16 mouse cellular contexts compared by ENCODE assay signal in genomic region chr1:84350262-84350661, GRCm38 (mm10). TPM values are rescaled to one million over a fixed set of nuclear protein-coding genes. Genes with fewer than 3 reads are reported as not detected.
DNase-seq lines count a peak whose midpoint lies in the region; ATAC-seq and TF ChIP-seq lines count a peak whose summit lies in the region.
"Had no signal": no experiment of that assay in that cellular context is flagged by ENCODE, and none has a peak within 500 bp of the region (broad histone marks: within the 10 kb centered on the region; RNA-seq: fewer than 3 reads in every experiment).

No protein-coding gene starts in this region.

- H3K27ac ChIP-seq in lung, postnatal 0 days (ENCODE audit: low read length): no peak overlapping the region
- H3K27ac ChIP-seq: forebrain, embryonic 13.5 days; hindbrain, embryonic 13.5 days; limb, embryonic 15.5 days had no signal

- no peaks in the 10 kb centered on the region for H3K4me1 ChIP-seq in lung, postnatal 0 days (ENCODE audit: insufficient read depth, low read depth, low read length)
- no peaks in the 10 kb centered on the region for H3K4me1 ChIP-seq in lung, adult 2 months (ENCODE audit: control insufficient read depth, insufficient read depth, low read length)
- H3K4me1 ChIP-seq: forebrain, embryonic 13.5 days; hindbrain, embryonic 13.5 days; limb, embryonic 15.5 days had no signal

- H3K9ac ChIP-seq in lung, postnatal 0 days (replicated peaks; ENCODE audit: low read depth): no peak overlapping the region
- H3K9ac ChIP-seq: forebrain, embryonic 13.5 days; hindbrain, embryonic 13.5 days; limb, embryonic 15.5 days had no signal

- TF ChIP-seq EP300 in lung, postnatal 0 days (IDR thresholded peaks at IDR 0.05): no peak

- H3K36me3 ChIP-seq in lung, postnatal 0 days (ENCODE audit: insufficient read depth, low read length): no peaks in the 10 kb centered on the region
- H3K36me3 ChIP-seq: hindbrain, embryonic 13.5 days; limb, embryonic 15.5 days had no signal

- 89% methylated on average over 2 of the region's 2 CpGs for WGBS in lung, postnatal 0 days
- WGBS in lung, adult 2 months: 81% methylated on average over 2 of the region's 2 CpGs

- H3K27me3 ChIP-seq in lung, postnatal 0 days (replicated peaks; ENCODE audit: insufficient read depth, low read length): no peaks in the 10 kb centered on the region
- H3K27me3 ChIP-seq: forebrain, embryonic 13.5 days; hindbrain, embryonic 13.5 days; limb, embryonic 15.5 days had no signal

- no peak for TF ChIP-seq CTCF in lung, postnatal 0 days (IDR thresholded peaks at IDR 0.05)
- no peak for TF ChIP-seq CTCF in lung, adult 2 months (IDR thresholded peaks at IDR 0.05; ENCODE audit: insufficient read depth, low read length)

- TF ChIP-seq POLR2A in lung, adult 2 months (IDR thresholded peaks at IDR 0.05; ENCODE audit: borderline replicate concordance, extremely low read depth, low read depth, low read length): no peak

- no peak overlapping the region for H3K4me2 ChIP-seq in lung, postnatal 0 days (replicated peaks; ENCODE audit: low read depth, low read length)
- H3K4me2 ChIP-seq: forebrain, embryonic 13.5 days; hindbrain, embryonic 13.5 days; limb, embryonic 15.5 days had no signal

- peak; percentile 11; the same call in 1 of the 2 replicates for ATAC-seq in lung, postnatal 0 days
- peak; percentile 98 for ATAC-seq in megakaryocyte, adult 5-6 weeks (ENCODE audit: poor library complexity, severe bottlenecking)
- ATAC-seq: forebrain, embryonic 13.5 days had no signal

- intact Hi-C loops in heart, postnatal 14 days (cut with DNase I): no loop called here

- DNase-seq in heart, adult 8-10 months (ENCODE audit: low spot score): peak; percentile 30
- DNase-seq in heart, postnatal 14 days: no peak
- peak; percentile 40 for DNase-seq in lung, postnatal 0 days (ENCODE audit: low spot score)
- DNase-seq in lung, adult 2 months: no peak
- peak; percentile 41 for DNase-seq in yolk sac, embryonic 10.5 days (ENCODE audit: low spot score)
- DNase-seq in frontal cortex, postnatal 14 days (ENCODE audit: low spot score in 2 of 2): no peak
- no peak for DNase-seq in cerebellum, postnatal 14 days
- DNase-seq: cerebellum, adult 11-12 months; kidney, adult 18-20 months; retina, postnatal 1 day; spleen, adult 18-20 months; thymus, postnatal 14 days had no signal

- H3K9me3 ChIP-seq in lung, postnatal 0 days (ENCODE audit: low read length): no peaks in the 10 kb centered on the region
- H3K9me3 ChIP-seq: forebrain, embryonic 13.5 days; hindbrain, embryonic 13.5 days; limb, embryonic 15.5 days had no signal

- no peak overlapping the region for H3K4me3 ChIP-seq in lung, postnatal 0 days (ENCODE audit: low read depth, low read length)
- H3K4me3 ChIP-seq in lung, adult 2 months (replicated peaks; ENCODE audit: extremely low read depth, low read depth, low read length): no peak overlapping the region
- H3K4me3 ChIP-seq: forebrain, embryonic 13.5 days; hindbrain, embryonic 13.5 days; limb, embryonic 15.5 days had no signal

RNA-seq across cellular contexts. Expression of gene Pid1, which starts 13.7 kb away (rescaled TPM):
- total RNA-seq in heart, adult 8-10 months (2022): 1 to 10 TPM; 6.3 to 8.1 (median 6.5) TPM
- total RNA-seq in heart, postnatal 14 days (2021): 10 to 100 TPM; 10.4 to 10.9 TPM
- polyA plus RNA-seq in lung, postnatal 0 days (2015; fragmentation: Nextera tagmentation; extraction: Ambion mirVana): 20.8 and 23.6 TPM in 2 replicates
- polyA plus RNA-seq in lung, adult 2 months (2012; rRNA removed): 20.6 and 28.9 TPM in 2 replicates
- 121 and 132 TPM in 2 replicates for total RNA-seq in megakaryocyte, adult 5-6 weeks (2015)
- total RNA-seq in megakaryocyte, adult 5-6 weeks (2017): 107 and 113 TPM in 2 replicates

Comparison
In these comparisons a context has a peak if more than half of its experiments do, and no peak if none do; other contexts are left out.
1. DNase-seq: peak in heart, adult 8-10 months (single experiment), lung, postnatal 0 days (single experiment) and yolk sac, embryonic 10.5 days (single experiment); none in heart, postnatal 14 days (0 of 2), lung, adult 2 months (single experiment), frontal cortex, postnatal 14 days (0 of 2) and cerebellum, postnatal 14 days (0 of 2).
2. RNA of gene Pid1, which starts 13.7 kb away (total RNA-seq): 107 to 132 TPM in megakaryocyte, adult 5-6 weeks; 10.4 to 10.9 TPM in heart, postnatal 14 days and 6.3 to 8.1 TPM in heart, adult 8-10 months; every median in the first group is over 4 times any median in the second.